22 mouse cellular contexts compared by ENCODE assay signal in genomic region chr15:78502437-78503132, GRCm38 (mm10). TPM values are rescaled to one million over a fixed set of nuclear protein-coding genes. Genes with fewer than 3 reads are reported as not detected.
DNase-seq lines count a peak whose midpoint lies in the region; ATAC-seq and TF ChIP-seq lines count a peak whose summit lies in the region.
"Had no signal": no experiment of that assay in that cellular context is flagged by ENCODE, and none has a peak within 500 bp of the region (broad histone marks: within the 10 kb centered on the region; RNA-seq: fewer than 3 reads in every experiment).

No protein-coding gene starts in this region.

- no peak for TF ChIP-seq POLR2A in spleen, adult 2 months (IDR thresholded peaks at IDR 0.05; ENCODE audit: low read depth, low read length)
- TF ChIP-seq POLR2A in bone marrow, adult 2 months (IDR thresholded peaks at IDR 0.05; ENCODE audit: borderline replicate concordance, control insufficient read depth, low read depth, low read length) = no peak
- no peak for TF ChIP-seq POLR2A in cerebellum, adult 2 months (IDR thresholded peaks at IDR 0.05; ENCODE audit: borderline replicate concordance, insufficient read depth, low read length)

- peak overlapping the region; percentile 63; the same call in 1 of the 2 replicates for H3K27ac ChIP-seq in spleen, adult 2 months (ENCODE audit: insufficient read depth, low read length)
- peak overlapping the region; percentile 15; the same call in 1 of the 2 replicates for H3K27ac ChIP-seq in bone marrow, adult 2 months (ENCODE audit: control insufficient read depth, insufficient read depth, low read depth, low read length, poor library complexity)
- H3K27ac ChIP-seq in cerebellum, adult 2 months (ENCODE audit: insufficient read depth, low read length) = no peak overlapping the region
- H3K27ac ChIP-seq: embryonic facial prominence, embryonic 10.5 days; embryonic facial prominence, embryonic 12.5 days; forebrain, embryonic 10.5 days; forebrain, embryonic 12.5 days had no signal

- H3K27me3 ChIP-seq in spleen, adult 2 months (ENCODE audit: control insufficient read depth, insufficient read depth, low read length) = no peaks in the 10 kb centered on the region
- H3K27me3 ChIP-seq in cerebellum, adult 2 months (ENCODE audit: control insufficient read depth, insufficient read depth, low read length) = no peaks in the 10 kb centered on the region
- H3K27me3 ChIP-seq: embryonic facial prominence, embryonic 12.5 days; forebrain, embryonic 12.5 days had no signal

- WGBS in spleen, adult 2 months = 72% methylated on average over 18 of the region's 18 CpGs
- 82% methylated on average over 18 of the region's 18 CpGs for WGBS in bone marrow, adult 2 months
- 94% methylated on average over 18 of the region's 18 CpGs for WGBS in cerebellum, adult 2 months

- DNase-seq in spleen, adult 2 months (ENCODE audit: low read depth in 1 of 2, low spot score in 2 of 2) = no peak
- no peak for DNase-seq in spleen, postnatal 4 days (ENCODE audit: low spot score in 2 of 2)
- no peak for DNase-seq in right cerebral cortex, postnatal 4 days
- DNase-seq in cerebellum, adult 2 months = no peak
- DNase-seq: adrenal gland, adult 8-10 months; adrenal gland, postnatal 14 days; adrenal gland, postnatal 36 days; B cell, adult 2 months; cerebellum, adult 11 months; cerebellum, adult 18-20 months; cerebellum, adult 9-10 months; cerebellum, postnatal 10 days; cerebellum, postnatal 25 days had no signal

- H3K36me3 ChIP-seq in spleen, adult 2 months (ENCODE audit: control insufficient read depth, insufficient read depth, low read length) = no peaks in the 10 kb centered on the region
- H3K36me3 ChIP-seq: embryonic facial prominence, embryonic 10.5 days; embryonic facial prominence, embryonic 12.5 days; forebrain, embryonic 10.5 days; forebrain, embryonic 12.5 days had no signal

- no peak for TF ChIP-seq CTCF in spleen, adult 2 months (IDR thresholded peaks at IDR 0.05; ENCODE audit: extremely low read depth, insufficient read depth, insufficient read length, insufficient replicate concordance)
- TF ChIP-seq CTCF in bone marrow, adult 2 months (IDR thresholded peaks at IDR 0.05; ENCODE audit: control insufficient read depth, insufficient read depth, low read length) = no peak
- no peak for TF ChIP-seq CTCF in cerebellum, adult 2 months (IDR thresholded peaks at IDR 0.05; ENCODE audit: borderline replicate concordance, insufficient read depth, low read depth, low read length)

- ATAC-seq in CD4-positive, CD25-positive, alpha-beta regulatory T cell, adult 4 months = peak; percentile 60
- ATAC-seq in frontal cortex, adult (ENCODE audit: low TSS enrichment) = no peak
- ATAC-seq: forebrain, embryonic 14.5 days; forebrain, embryonic 16.5 days had no signal

- no peaks in the 10 kb centered on the region for H3K4me1 ChIP-seq in spleen, adult 2 months (ENCODE audit: control insufficient read depth, insufficient read depth, insufficient read length)
- H3K4me1 ChIP-seq in bone marrow, adult 2 months (ENCODE audit: control insufficient read depth, insufficient read depth, low read length) = no peaks in the 10 kb centered on the region; the same call in 1 of the 2 replicates
- H3K4me1 ChIP-seq in cerebellum, adult 2 months (ENCODE audit: control insufficient read depth, insufficient read depth, low read length) = no peaks in the 10 kb centered on the region
- H3K4me1 ChIP-seq: embryonic facial prominence, embryonic 10.5 days; embryonic facial prominence, embryonic 12.5 days; forebrain, embryonic 10.5 days; forebrain, embryonic 12.5 days had no signal

- H3K4me3 ChIP-seq in spleen, adult 2 months (ENCODE audit: extremely low read depth, insufficient read depth, insufficient read length) = no peak overlapping the region
- no peak overlapping the region for H3K4me3 ChIP-seq in bone marrow, adult 2 months (replicated peaks; ENCODE audit: control insufficient read depth, low read depth, low read length)
- H3K4me3 ChIP-seq in cerebellum, adult 2 months (replicated peaks; ENCODE audit: insufficient read depth, low read depth, low read length) = no peak overlapping the region
- H3K4me3 ChIP-seq: embryonic facial prominence, embryonic 10.5 days; embryonic facial prominence, embryonic 12.5 days; forebrain, embryonic 10.5 days; forebrain, embryonic 12.5 days had no signal

RNA-seq across cellular contexts. Expression of gene Il2rb, which starts 7.5 kb away (rescaled TPM):
- 63.5 and 84.1 TPM in 2 replicates for polyA plus RNA-seq in spleen, adult 2 months (2012; rRNA removed)
- polyA plus RNA-seq in CD4-positive, CD25-positive, alpha-beta regulatory T cell, adult 4 months (2017; shearing (Covaris generic)) = 100 to 1,000 TPM; 529 to 771 TPM
- polyA plus RNA-seq in bone marrow, adult 2 months (2011; ENCODE audit: insufficient read depth, insufficient read length, low replicate concordance, missing spikeins) = 3.9 and 7.6 TPM in 2 replicates
- polyA plus RNA-seq in cerebellum, adult 2 months (2012; rRNA removed) = 0.10 and 0.25 TPM in 2 replicates
- polyA plus RNA-seq: embryonic facial prominence, embryonic 10.5 days; forebrain, embryonic 10.5 days; forebrain, embryonic 12.5 days; forebrain, embryonic 14.5 days; forebrain, embryonic 16.5 days had no signal

RNA-seq across cellular contexts. Expression of gene C1qtnf6, which starts 28.6 kb away (rescaled TPM):
- polyA plus RNA-seq in spleen, adult 2 months (2012; rRNA removed) = 22.9 and 23.6 TPM in 2 replicates
- polyA plus RNA-seq in CD4-positive, CD25-positive, alpha-beta regulatory T cell, adult 4 months (2017; shearing (Covaris generic)) = 10 to 100 TPM; 10.2 to 14.3 TPM
- polyA plus RNA-seq in bone marrow, adult 2 months (2011; ENCODE audit: insufficient read depth, insufficient read length, low replicate concordance, missing spikeins) = 2.4 and 2.7 TPM in 2 replicates
- 3.1 and 3.5 TPM in 2 replicates for polyA plus RNA-seq in cerebellum, adult 2 months (2012; rRNA removed)

RNA-seq across cellular contexts. Expression of gene Tmprss6, which starts 34.2 kb away (rescaled TPM):
- 0.21 and 0.35 TPM in 2 replicates for polyA plus RNA-seq in spleen, adult 2 months (2012; rRNA removed)
- not detected for polyA plus RNA-seq in CD4-positive, CD25-positive, alpha-beta regulatory T cell, adult 4 months (2017; shearing (Covaris generic))
- polyA plus RNA-seq in bone marrow, adult 2 months (2011; ENCODE audit: insufficient read depth, insufficient read length, low replicate concordance, missing spikeins) = 0.47 TPM in 1 of 2 replicates, not detected in the other
- 0.06 and 0.08 TPM in 2 replicates for polyA plus RNA-seq in cerebellum, adult 2 months (2012; rRNA removed)

RNA-seq across cellular contexts. Expression of gene Sstr3, which starts 41.9 kb away (rescaled TPM):
- polyA plus RNA-seq in spleen, adult 2 months (2012; rRNA removed) = 0.26 TPM in 1 of 2 replicates, not detected in the other
- polyA plus RNA-seq in CD4-positive, CD25-positive, alpha-beta regulatory T cell, adult 4 months (2017; shearing (Covaris generic)) = not detected
- not detected in 2 replicates for polyA plus RNA-seq in bone marrow, adult 2 months (2011; ENCODE audit: insufficient read depth, insufficient read length, low replicate concordance, missing spikeins)
- 9.8 and 12.1 TPM in 2 replicates for polyA plus RNA-seq in cerebellum, adult 2 months (2012; rRNA removed)
- polyA plus RNA-seq: embryonic facial prominence, embryonic 10.5 days; embryonic facial prominence, embryonic 12.5 days had no signal
